Mouse (Mus musculus) common myeloid progenitor, adult 5-6 weeks (primary cell): ENCODE measurements around the gene Napb. TPM values are rescaled to one million over a fixed set of nuclear protein-coding genes. Genes with fewer than 3 reads are reported as not detected.
A peak's percentile ranks its signal among the peaks of the same experiment; 100 is the strongest.
"Not testable (repeated sequence)": the region's sequence is repeated elsewhere in the genome, so short reads cannot be mapped to it uniquely, and the experiment has no call there.

Experiments used
- ATAC-seq: replicated peaks from 2 replicates; pipeline ENCODE4 v1.8.0; 2016; ENCODE audit warnings: low read depth, mild to moderate bottlenecking, moderate TSS enrichment, inconsistent platforms; ENCODE audit not compliant: poor library complexity, severe bottlenecking
- total RNA-seq: library from RNA; stranded (forward); fragments of 200-1000, 187-1606 nt; gene quantifications from 2 replicates; pipeline ENCODE4 v1.2.3, GENCODE M21; 2017

The Napb gene
- 1.1 and 2.1 TPM in 2 replicates for total RNA-seq

- peak; percentile 98 for ATAC-seq
Measured at GRCm38 (mm10) chr2:148732327-148733000, at the start of gene Napb. Napb (minus strand) TSS chr2:148732467.

- no peak for ATAC-seq
Measured at GRCm38 (mm10) chr2:148781709-148782108, 49.4 kb upstream of the Napb start, which contains the start of gene 8030411F24Rik. 8030411F24Rik (plus strand) TSS chr2:148782009.

GRCm38 (mm10) chr2:148771397-148771796 lies 39.1 kb upstream of the Napb start, which contains the start of gene Cst11:
Cst11 (minus strand) TSS chr2:148771497.
- ATAC-seq = not testable (repeated sequence)

GRCm38 (mm10) chr2:148763648-148764388 lies 31.6 kb upstream of the Napb start:
- ATAC-seq = peak; percentile 76

GRCm38 (mm10) chr2:148754310-148754846 lies 22.1 kb upstream of the Napb start:
- ATAC-seq = no peak

- ATAC-seq = peak; percentile 93
Measured at GRCm38 (mm10) chr2:148751893-148752813, 19.9 kb upstream of the Napb start.

GRCm38 (mm10) chr2:148750058-148750457 lies 17.8 kb upstream of the Napb start, which contains the start of gene Cstl1:
Cstl1 (plus strand) TSS chr2:148750358.
- ATAC-seq = no peak

GRCm38 (mm10) chr2:148743846-148744407 lies 11.7 kb upstream of the Napb start:
- no peak for ATAC-seq

- no peak for ATAC-seq
Measured at GRCm38 (mm10) chr2:148743001-148743400, 10.7 kb upstream of the Napb start.

GRCm38 (mm10) chr2:148731614-148732326 lies 497 bp downstream of the Napb start:
- ATAC-seq = peak; percentile 37

- ATAC-seq = peak; percentile 54; the same call in 1 of the 2 replicates
Measured at GRCm38 (mm10) chr2:148719271-148719995, 12.8 kb downstream of the Napb start.

GRCm38 (mm10) chr2:148717072-148717471 lies 15.2 kb downstream of the Napb start:
- ATAC-seq = no peak

- no peak for ATAC-seq
Measured at GRCm38 (mm10) chr2:148712326-148712725, 19.9 kb downstream of the Napb start.

- ATAC-seq = no peak
Measured at GRCm38 (mm10) chr2:148707202-148707530, 25.1 kb downstream of the Napb start.

GRCm38 (mm10) chr2:148706409-148707201 lies 25.7 kb downstream of the Napb start:
- peak; percentile 85 for ATAC-seq

GRCm38 (mm10) chr2:148698571-148698970 lies 33.7 kb downstream of the Napb start:
- ATAC-seq = peak; percentile 52; the same call in 1 of the 2 replicates

GRCm38 (mm10) chr2:148690781-148691180 lies 41.5 kb downstream of the Napb start:
- ATAC-seq = no peak

- ATAC-seq = no peak
Measured at GRCm38 (mm10) chr2:148690291-148690690, 42.0 kb downstream of the Napb start.
